Mouse (Mus musculus): ENCODE measurements around the gene Mpzl1.

The Mpzl1 gene

GRCm38 (mm10) chr1:165660774-165661173, 26.4 kb upstream of the Mpzl1 start:
- in situ Hi-C loops (cut with MboI; ENCODE audit: unreplicated experiment in 2 of 2): loop anchor here (5.0 to 10.0 kb wide), 2 partner anchors 77 to 494 kb away; no protein-coding TSS in a partner anchor

GRCm38 (mm10) chr1:165658602-165659001, 24.3 kb upstream of the Mpzl1 start:
- in situ Hi-C loops (cut with MboI; ENCODE audit: unreplicated experiment in 2 of 2): loop anchor here in 1 of 2 experiments (5.0 kb wide), 1 partner anchor 76 kb away; no protein-coding TSS in a partner anchor

- in situ Hi-C loops (cut with MboI; ENCODE audit: unreplicated experiment in 2 of 2): loop anchor here in 1 of 2 experiments (5.0 kb wide), 1 partner anchor 73 kb away; no protein-coding TSS in a partner anchor
Observed at GRCm38 (mm10) chr1:165655482-165655881, 21.1 kb upstream of the Mpzl1 start.

GRCm38 (mm10) chr1:165655022-165655421, 20.7 kb upstream of the Mpzl1 start:
- in situ Hi-C loops (cut with MboI; ENCODE audit: unreplicated experiment in 2 of 2): loop anchor here in 1 of 2 experiments (5.0 kb wide), 1 partner anchor 73 kb away; no protein-coding TSS in a partner anchor

- in situ Hi-C loops (cut with MboI; ENCODE audit: unreplicated experiment in 2 of 2): no loop called here
Observed at GRCm38 (mm10) chr1:165653126-165653885, 19.0 kb upstream of the Mpzl1 start.

- in situ Hi-C loops (cut with MboI; ENCODE audit: unreplicated experiment in 2 of 2): no loop called here
Observed at GRCm38 (mm10) chr1:165652507-165652906, 18.2 kb upstream of the Mpzl1 start.

- in situ Hi-C loops (cut with MboI; ENCODE audit: unreplicated experiment in 2 of 2): no loop called here
Observed at GRCm38 (mm10) chr1:165651158-165651557, 16.8 kb upstream of the Mpzl1 start.

- in situ Hi-C loops (cut with MboI; ENCODE audit: unreplicated experiment in 2 of 2): no loop called here
Observed at GRCm38 (mm10) chr1:165645102-165645501, 10.8 kb upstream of the Mpzl1 start.

- in situ Hi-C loops (cut with MboI; ENCODE audit: unreplicated experiment in 2 of 2): loop anchor here in 1 of 2 experiments (5.0 kb wide), 1 partner anchor 181 kb away; the partner anchor contains the start of genes Dcaf6 and Mpc2
Observed at GRCm38 (mm10) chr1:165643735-165644134, 9.4 kb upstream of the Mpzl1 start.

- in situ Hi-C loops (cut with MboI; ENCODE audit: unreplicated experiment in 2 of 2): loop anchor here in 1 of 2 experiments (5.0 kb wide), 1 partner anchor 181 kb away; the partner anchor contains the start of genes Dcaf6 and Mpc2
Observed at GRCm38 (mm10) chr1:165642780-165643311, 8.5 kb upstream of the Mpzl1 start.

- in situ Hi-C loops (cut with MboI; ENCODE audit: unreplicated experiment in 2 of 2): loop anchor here in 1 of 2 experiments (5.0 kb wide), 1 partner anchor 180 kb away; the partner anchor contains the start of genes Dcaf6 and Mpc2
Observed at GRCm38 (mm10) chr1:165641786-165642771, 7.7 kb upstream of the Mpzl1 start.

GRCm38 (mm10) chr1:165641271-165641771, 7.0 kb upstream of the Mpzl1 start:
- in situ Hi-C loops (cut with MboI; ENCODE audit: unreplicated experiment in 2 of 2): loop anchor here in 1 of 2 experiments (5.0 kb wide), 1 partner anchor 179 kb away; the partner anchor contains the start of genes Dcaf6 and Mpc2

- in situ Hi-C loops (cut with MboI; ENCODE audit: unreplicated experiment in 2 of 2): loop anchor here in 1 of 2 experiments (5.0 kb wide), 1 partner anchor 49 kb away; no protein-coding TSS in a partner anchor
Observed at GRCm38 (mm10) chr1:165636289-165636688, 2.0 kb upstream of the Mpzl1 start.

- in situ Hi-C loops (cut with MboI; ENCODE audit: unreplicated experiment in 2 of 2): loop anchor here in 1 of 2 experiments (5.0 kb wide), 1 partner anchor 48 kb away; no protein-coding TSS in a partner anchor
Observed at GRCm38 (mm10) chr1:165635055-165635897, 938 bp upstream of the Mpzl1 start.

GRCm38 (mm10) chr1:165633345-165633744, 993 bp downstream of the Mpzl1 start:
- in situ Hi-C loops (cut with MboI; ENCODE audit: unreplicated experiment in 2 of 2): loop anchor here in 1 of 2 experiments (5.0 kb wide), 1 partner anchor 36 kb away; no protein-coding TSS in a partner anchor

GRCm38 (mm10) chr1:165631136-165631535, 3.2 kb downstream of the Mpzl1 start:
- in situ Hi-C loops (cut with MboI; ENCODE audit: unreplicated experiment in 2 of 2): loop anchor here in 1 of 2 experiments (5.0 kb wide), 1 partner anchor 34 kb away; no protein-coding TSS in a partner anchor

GRCm38 (mm10) chr1:165629975-165630374, 4.4 kb downstream of the Mpzl1 start:
- in situ Hi-C loops (cut with MboI; ENCODE audit: unreplicated experiment in 2 of 2): loop anchor here in 1 of 2 experiments (5.0 kb wide), 1 partner anchor 33 kb away; no protein-coding TSS in a partner anchor

- in situ Hi-C loops (cut with MboI; ENCODE audit: unreplicated experiment in 2 of 2): no loop called here
Observed at GRCm38 (mm10) chr1:165628603-165629002, 5.7 kb downstream of the Mpzl1 start.

- in situ Hi-C loops (cut with MboI; ENCODE audit: unreplicated experiment in 2 of 2): no loop called here
Observed at GRCm38 (mm10) chr1:165625896-165626295, 8.4 kb downstream of the Mpzl1 start.
